Mouse (Mus musculus) frontal cortex, postnatal 36 days (tissue): ENCODE results near the gene Scn10a.
A peak's percentile ranks its signal among the peaks of the same experiment; 100 is the strongest.

Experiments used
- DNase-seq, 2 experiments: peaks; one replicate each; pipeline ENCODE4 v3.0.0; 2022; ENCODE audit warnings: low spot score in 2 of 2

The Scn10a gene

DNA sequence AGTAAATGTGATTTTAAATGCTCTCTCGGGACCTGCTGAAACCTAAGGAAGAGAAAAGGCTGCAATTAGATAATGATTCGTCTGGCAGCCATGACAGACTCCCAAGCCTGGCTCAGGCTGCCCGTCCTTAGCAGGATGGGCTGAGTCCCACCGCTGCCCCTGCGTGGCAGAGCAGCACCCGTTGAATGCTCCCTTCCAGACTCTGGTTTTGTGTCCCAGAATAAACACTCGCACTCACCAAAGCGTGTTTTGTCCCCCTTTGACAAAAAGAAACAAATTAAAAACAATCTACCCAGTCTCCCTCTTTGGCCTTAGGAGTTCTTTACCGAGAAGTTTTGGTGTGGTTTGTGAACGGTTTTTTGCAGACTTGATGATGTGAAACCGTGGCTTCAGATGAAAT, at the start of gene Scn10a:
Scn10a (minus strand) TSS at position 101 of the 400 bp plus-strand sequence.
- no peak for DNase-seq

GRCm38 (mm10) chr9:119768585-119768984, 49.5 kb upstream of the Scn10a start:
- peak in 1 of 2 experiments; percentile 17 for DNase-seq

DNA sequence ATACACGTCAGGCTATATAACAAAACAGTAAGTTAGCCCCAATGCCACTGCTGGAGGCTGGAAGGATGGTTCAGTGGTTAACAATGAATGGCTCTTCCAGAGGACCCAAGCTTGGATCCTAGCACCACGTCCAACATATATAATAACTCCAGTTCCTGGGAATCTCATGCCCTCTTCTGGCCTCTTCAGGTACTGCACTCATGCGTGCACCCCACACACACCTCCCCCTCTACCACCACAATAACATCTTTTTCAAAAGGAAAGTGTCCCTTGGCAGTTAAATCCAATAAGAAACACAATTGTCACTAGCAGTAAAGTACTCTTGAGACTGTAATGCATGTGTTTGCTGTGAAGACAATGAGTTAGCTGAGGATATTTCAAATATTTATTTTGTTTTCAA, 41.1 kb upstream of the Scn10a start:
- no peak for DNase-seq

DNA sequence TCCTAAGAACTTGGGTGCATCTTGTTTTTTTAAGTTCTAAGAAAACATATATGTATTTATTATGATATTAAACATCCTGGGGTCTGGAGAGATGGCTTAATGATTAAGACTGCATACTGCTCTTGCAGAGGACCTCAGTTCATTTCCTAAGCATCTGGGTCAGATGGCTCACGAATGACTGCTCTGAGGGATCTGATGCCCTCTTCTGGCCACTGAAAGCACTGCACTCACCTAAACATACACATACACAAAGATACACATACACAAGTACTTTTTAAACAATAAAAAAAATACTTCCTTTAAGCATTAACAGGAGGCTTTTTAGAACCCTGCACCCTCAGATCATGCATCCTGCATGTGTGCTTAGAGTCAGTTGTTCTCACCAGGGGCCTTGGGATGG, 40.3 kb upstream of the Scn10a start:
- DNase-seq, result no peak

GRCm38 (mm10) chr9:119751507-119751906, 32.4 kb upstream of the Scn10a start:
- DNase-seq, result peak; percentile 17 to 56

- DNase-seq, result no peak
Observed at GRCm38 (mm10) chr9:119749112-119749511, 30.0 kb upstream of the Scn10a start.

- no peak for DNase-seq
Observed at GRCm38 (mm10) chr9:119743900-119744299, 24.8 kb upstream of the Scn10a start.

- no peak for DNase-seq
Observed at GRCm38 (mm10) chr9:119743312-119743711, 24.2 kb upstream of the Scn10a start.

GRCm38 (mm10) chr9:119741101-119741786, 22.1 kb upstream of the Scn10a start:
- DNase-seq, result no peak

DNA sequence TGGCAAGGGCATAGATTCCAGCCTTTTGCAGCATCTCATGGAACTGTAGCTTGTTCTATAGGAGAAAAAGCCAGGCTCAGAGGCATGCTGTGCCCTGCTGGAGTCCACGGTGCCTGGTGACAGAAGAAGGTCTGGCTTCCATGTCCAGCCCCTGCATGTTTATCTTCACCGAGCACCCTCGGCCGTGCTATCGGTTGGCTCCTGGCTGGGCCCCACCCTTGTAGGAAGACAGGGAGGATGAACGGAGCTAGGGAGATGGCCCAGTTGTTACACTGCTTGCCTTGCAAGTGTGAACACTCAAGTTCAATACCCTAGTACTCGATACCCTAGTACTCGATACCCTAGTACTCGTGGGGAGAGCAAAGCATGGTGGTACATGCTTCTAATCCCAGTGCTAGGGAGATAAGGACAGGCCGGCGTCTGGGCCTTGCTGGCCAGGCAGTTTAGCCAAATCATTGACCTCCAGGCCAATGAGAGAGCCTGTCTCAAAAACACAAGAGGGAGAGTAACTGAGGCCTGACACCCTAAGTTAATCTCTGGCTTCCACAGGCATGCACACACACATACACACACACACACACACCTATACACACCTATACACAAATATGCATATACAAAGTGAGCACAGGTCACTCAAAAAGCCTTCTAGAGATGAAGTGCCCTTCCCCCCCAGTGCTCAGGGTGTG, 9.4 kb upstream of the Scn10a start:
- DNase-seq, result no peak

DNA sequence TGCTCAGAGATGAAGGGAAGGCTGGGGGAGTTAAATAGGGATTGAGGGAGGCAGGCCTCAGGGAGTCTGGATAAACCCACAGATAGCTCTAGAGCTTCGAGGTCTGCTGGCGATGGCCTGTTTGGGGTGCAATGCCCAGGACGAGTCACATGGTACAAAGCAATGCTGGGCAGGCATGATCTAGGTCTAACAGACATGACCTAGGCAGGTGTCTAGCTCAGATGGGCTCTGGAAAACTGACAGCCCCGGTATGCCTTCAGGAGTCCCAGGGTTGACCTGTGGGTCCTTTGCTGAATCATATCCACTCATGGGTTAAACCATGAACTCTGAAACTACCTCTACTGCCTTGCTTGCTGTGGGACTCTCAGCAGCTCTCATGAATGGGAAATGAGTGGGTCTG, 7.9 kb upstream of the Scn10a start:
- DNase-seq, result no peak

DNA sequence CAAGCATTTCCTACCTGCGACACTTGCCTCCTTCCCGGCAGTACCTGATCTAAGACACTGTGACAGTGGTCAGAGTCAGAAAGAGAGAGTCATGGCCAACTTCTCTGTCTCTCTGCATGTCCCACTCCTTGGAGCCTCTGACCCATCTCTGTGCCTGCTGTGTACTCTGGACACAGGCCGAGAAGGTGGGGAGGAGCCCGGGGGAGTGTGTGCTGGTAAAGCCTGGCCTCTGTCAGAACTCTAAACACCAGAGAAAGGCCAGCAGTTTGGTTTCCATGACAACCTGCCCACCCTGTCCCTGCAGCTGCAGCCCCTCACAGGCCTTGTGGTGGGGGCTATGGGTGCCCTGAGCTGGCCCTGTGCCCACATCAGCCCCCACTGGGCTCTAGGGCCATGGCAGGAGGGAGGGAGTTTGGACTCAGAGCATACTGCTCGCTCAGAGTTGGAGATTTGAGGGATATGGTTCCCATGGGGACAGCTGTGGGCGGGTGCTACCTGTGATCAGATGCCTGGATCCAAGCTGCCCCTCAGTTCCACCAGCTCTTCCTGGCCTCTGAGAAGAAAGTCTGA, 6.3 kb upstream of the Scn10a start:
- peak in 1 of 2 experiments; percentile 29 for DNase-seq

DNA sequence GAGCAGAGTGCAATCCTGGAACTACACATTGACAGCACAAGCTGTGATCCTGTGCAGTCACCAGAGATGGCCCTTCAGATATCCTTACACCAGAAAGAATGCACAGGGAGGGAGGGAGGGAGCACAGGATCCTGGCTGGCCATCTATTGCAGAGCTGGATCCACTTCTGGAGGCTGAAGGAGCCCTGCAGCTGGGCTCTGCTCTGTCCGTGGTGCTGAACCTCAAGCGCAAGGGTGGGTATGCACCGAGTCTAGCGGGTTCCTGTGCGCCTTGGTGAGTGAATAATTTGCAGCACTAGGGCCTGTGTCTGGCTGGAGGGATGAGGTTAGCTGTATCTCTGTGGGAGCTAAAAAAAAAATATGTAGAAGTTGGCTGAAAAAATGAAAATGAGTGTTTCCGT, 12.4 kb downstream of the Scn10a start:
- DNase-seq, result no peak

DNA sequence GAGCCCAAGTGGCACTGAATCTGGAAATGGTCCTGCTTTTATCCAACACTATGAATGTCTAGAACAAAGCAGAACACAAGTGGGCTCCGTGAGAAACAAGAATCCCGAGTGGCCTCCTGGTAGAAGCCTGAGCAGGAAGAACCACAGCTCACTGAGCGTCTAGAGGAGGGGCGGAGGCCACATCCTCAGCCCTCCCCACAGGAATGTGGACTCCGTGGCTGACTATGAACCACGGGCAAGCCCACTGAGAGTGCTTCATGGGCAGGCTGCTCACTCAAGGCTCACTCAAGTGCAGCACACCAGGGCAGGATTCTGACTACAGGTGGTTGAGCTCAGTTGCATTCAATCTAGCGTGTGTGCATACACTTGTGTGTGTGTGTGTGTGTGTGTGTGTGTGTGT, 27.6 kb downstream of the Scn10a start:
- no peak for DNase-seq

GRCm38 (mm10) chr9:119691001-119691400, 28.1 kb downstream of the Scn10a start:
- DNase-seq, result no peak

DNA sequence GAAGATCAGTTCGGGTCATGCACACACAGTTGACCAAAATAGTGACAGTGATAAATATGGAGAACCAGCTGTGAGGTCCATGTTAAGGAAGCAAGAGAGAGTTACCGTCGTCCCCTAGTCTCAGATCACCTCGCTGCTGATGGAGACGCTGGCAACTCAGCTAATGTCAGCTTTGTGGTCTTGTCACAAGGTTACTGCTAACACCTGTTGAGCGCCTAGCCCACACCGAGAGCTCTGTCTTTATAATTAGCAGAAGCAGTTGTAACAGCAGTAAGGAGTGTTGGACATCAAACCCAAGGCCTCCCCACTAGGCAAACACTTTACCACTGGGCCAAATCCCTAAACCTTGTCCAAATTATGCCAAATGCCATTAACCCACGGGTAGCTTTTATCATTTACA, 31.2 kb downstream of the Scn10a start:
- no peak for DNase-seq

DNA sequence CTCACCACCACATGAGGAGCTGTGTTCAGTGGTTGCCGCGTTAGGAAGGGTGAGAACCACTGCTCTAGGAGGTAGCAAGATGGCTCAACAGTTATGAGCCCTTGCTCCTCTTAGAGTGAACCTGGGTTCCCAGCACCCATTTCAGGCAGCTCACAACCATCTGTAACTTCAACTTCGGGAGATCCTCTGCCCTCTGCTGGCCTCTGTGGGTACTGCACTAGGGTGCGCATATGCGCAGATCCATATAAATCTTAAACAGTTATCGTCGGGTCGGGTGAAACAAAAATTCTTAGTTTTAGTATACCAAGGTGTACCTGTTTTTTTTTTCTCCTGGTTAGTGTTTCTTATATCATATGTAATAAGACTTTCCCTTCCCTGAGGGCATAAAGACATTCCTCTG, 32.9 kb downstream of the Scn10a start:
- DNase-seq, result no peak

DNA sequence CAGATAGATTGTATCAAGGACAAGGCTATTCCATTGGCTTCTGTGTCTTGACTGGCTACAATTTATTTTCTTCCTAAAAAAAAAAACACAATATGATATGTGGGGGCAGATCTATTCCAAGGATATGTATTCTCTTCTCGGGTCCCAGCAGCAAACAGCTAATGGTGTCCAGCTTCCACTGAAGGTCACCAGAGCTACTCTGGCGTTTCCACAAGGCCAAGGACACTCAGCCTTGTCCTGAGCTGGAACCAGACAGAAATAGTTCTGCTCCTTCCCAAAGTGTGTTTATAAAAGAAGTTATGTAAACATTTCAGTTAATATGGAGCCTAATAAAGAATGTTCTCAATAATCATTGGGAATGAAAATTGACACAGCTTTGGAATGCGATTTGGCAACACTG, 38.2 kb downstream of the Scn10a start:
- DNase-seq, result no peak

DNA sequence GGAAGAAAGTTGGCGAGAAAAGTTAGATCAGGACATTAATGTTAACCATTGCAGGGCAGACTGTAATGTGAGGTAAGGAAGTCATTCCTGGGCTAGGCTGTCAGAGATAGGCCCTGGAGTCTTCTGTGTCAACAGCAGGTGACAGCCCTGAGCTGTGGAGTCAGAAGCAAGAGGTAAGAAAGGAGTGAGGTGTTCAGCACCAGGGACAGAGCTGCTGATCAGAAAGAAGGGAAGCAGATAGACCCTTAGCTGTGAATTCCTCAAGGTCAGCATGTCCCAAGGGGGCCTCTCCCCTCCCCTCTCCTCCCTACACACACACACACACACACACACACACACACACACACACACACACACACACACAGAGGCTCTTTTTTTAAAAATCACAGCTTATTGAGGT, 55.0 kb downstream of the Scn10a start:
- no peak for DNase-seq

- peak; percentile 16 to 56 for DNase-seq
Observed at GRCm38 (mm10) chr9:119656111-119656510, 63.0 kb downstream of the Scn10a start.

DNA sequence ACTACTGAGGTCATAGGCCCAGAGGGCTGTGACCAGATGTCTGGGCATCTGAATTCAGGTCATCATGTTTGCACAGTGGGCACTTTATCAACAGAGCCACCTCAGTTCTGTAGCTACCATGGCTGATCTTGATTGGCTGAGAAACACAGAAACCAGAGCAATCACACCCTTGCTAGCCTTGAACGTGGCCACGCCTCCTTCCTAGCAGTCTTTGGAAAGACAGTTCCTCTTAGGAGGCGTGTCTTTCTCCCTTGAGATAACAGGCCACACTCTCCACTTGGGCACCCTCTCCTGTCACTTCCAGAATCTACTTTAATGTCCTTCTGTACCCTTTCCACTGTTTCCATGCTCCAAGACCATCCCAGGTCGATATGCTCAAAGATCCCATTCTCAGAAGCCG, 65.4 kb downstream of the Scn10a start:
- DNase-seq, result no peak

DNA sequence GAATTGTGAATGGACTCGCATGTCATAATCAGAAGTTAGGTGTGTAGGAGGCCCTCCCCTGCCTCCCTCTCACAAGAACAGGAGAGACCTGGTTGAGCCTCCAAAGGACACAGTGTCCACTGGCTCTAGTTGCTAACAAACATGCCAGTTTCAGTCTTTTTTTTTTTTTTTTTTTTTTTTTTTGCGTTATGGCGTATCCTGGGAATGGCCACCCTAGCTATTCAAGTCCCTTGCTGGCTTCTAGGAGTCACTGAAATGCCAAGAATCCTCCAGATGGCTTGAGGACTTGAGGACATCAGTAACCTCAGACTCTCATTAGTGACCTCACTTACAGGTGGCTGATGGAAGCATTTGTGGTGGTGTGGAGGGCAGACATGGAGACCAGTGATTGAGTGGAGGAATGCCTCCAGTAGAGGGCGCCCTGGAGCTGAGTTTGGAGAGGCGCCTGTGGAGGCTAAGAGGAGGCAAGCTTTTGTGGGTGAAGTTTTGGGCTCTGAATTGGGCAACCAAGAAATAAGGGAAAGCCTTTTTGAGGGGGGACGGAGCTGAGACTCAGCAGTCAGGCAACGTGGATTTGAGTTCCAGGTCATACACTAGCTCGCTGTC, 72.1 kb downstream of the Scn10a start:
- peak; percentile 62 to 65 for DNase-seq

GRCm38 (mm10) chr9:119641985-119642384, 77.1 kb downstream of the Scn10a start:
- DNase-seq, result no peak
